Mouse (Mus musculus): Measurements from ENCODE around the gene Gck. TPM values are rescaled to one million over a fixed set of nuclear protein-coding genes. Genes with fewer than 3 reads are reported as not detected.

Gene Gck
- polyA plus RNA-seq, 1 experiment from 2014 or later: 2.5 TPM

GRCm38 (mm10) chr11:5861678-5862393, 88.0 kb downstream of the Gck start, which contains the start of gene Aebp1:
Gene Aebp1 (plus strand): TSS chr11:5861947.
- DNase-seq (ENCODE audit: low spot score): peak; percentile 43
- peaks cover 50% of the 10 kb centered on the region for H3K27me3 ChIP-seq (ENCODE audit: low read depth, poor library complexity, severe bottlenecking)

GRCm38 (mm10) chr11:5860639-5861038, 89.2 kb downstream of the Gck start:
- no peaks in the 10 kb centered on the region; the same call in 1 of the 2 replicates for H3K9me3 ChIP-seq (replicated peaks)
- H3K27me3 ChIP-seq (ENCODE audit: low read depth, poor library complexity, severe bottlenecking): peaks cover 50% of the 10 kb centered on the region
- no peak for DNase-seq (ENCODE audit: low spot score)
- peaks cover 22% of the 10 kb centered on the region for H3K4me1 ChIP-seq
- no peak overlapping the region for H3K4me3 ChIP-seq
- 68% methylated on average over 6 of the region's 6 CpGs for WGBS
- no peaks in the 10 kb centered on the region for H3K36me3 ChIP-seq
- H3K27ac ChIP-seq (replicated peaks): no peak overlapping the region

More at GRCm38 (mm10) chr11:5861678-5862393, 88.0 kb downstream of the Gck start, which contains the start of gene Aebp1:
- Histone ChIP-seq H3K4me1 (peaks cover 18% of the 10 kb centered on the region), H3K9me3 (replicated peaks) (no peaks in the 10 kb centered on the region; the same call in 1 of the 2 replicates), H3K4me3 (peak within 1 kb of the TSS; percentile 51), H3K36me3 (no peaks in the 10 kb centered on the region), H3K27ac (replicated peaks) (peak within 1 kb of the TSS; percentile 71; the same call in 1 of the 2 replicates)
- 4% methylated on average over 59 of the region's 59 CpGs for WGBS

GRCm38 (mm10) chr11:5859883-5860550, 89.9 kb downstream of the Gck start:
- H3K36me3 ChIP-seq: no peaks in the 10 kb centered on the region
- no peak for DNase-seq (ENCODE audit: low spot score)
- WGBS: 85% methylated on average over 13 of the region's 13 CpGs
- H3K4me3 ChIP-seq: no peak overlapping the region
- H3K27ac ChIP-seq (replicated peaks): no peak overlapping the region
- H3K9me3 ChIP-seq (replicated peaks): no peaks in the 10 kb centered on the region; the same call in 1 of the 2 replicates
- peaks cover 50% of the 10 kb centered on the region for H3K27me3 ChIP-seq (ENCODE audit: low read depth, poor library complexity, severe bottlenecking)
- peaks cover 22% of the 10 kb centered on the region for H3K4me1 ChIP-seq

DNA sequence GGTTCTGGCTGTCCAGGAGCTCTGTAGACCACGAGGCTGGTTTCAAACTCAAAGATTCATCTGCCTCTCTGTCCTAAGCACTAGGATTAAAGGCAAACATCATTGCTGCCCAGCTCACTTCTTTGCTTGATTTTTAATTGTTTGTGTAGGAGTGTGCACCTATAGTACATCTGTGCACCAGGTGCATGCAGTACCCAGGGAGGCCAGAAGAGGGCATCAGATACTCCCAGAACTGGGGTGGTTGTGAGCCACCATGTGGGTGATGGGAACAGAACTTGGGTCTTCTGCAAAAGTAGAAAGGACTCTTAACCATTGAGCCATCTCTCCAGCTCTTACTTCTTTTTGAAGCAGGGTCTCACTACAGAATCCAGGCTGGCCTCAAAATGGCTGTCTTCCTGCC, 91.2 kb downstream of the Gck start:
- no peak for DNase-seq (ENCODE audit: low spot score)
- H3K4me1 ChIP-seq: peaks cover 22% of the 10 kb centered on the region
- H3K27ac ChIP-seq (replicated peaks): no peak overlapping the region
- WGBS: 85% methylated on average over 1 of the region's 1 CpGs
- no peaks in the 10 kb centered on the region for H3K36me3 ChIP-seq
- no peak overlapping the region for H3K4me3 ChIP-seq
- no peaks in the 10 kb centered on the region; the same call in 1 of the 2 replicates for H3K9me3 ChIP-seq (replicated peaks)
- peaks cover 43% of the 10 kb centered on the region for H3K27me3 ChIP-seq (ENCODE audit: low read depth, poor library complexity, severe bottlenecking)

GRCm38 (mm10) chr11:5856479-5857130, 93.3 kb downstream of the Gck start:
- Histone ChIP-seq H3K9me3 (replicated peaks) (no peaks in the 10 kb centered on the region; the same call in 1 of the 2 replicates), H3K27ac (replicated peaks) (no peak overlapping the region), H3K36me3 (no peaks in the 10 kb centered on the region), H3K4me1 (peaks cover 9% of the 10 kb centered on the region), H3K4me3 (no peak overlapping the region), H3K27me3 (ENCODE audit: low read depth, poor library complexity, severe bottlenecking) (peaks cover 21% of the 10 kb centered on the region)
- WGBS: 77% methylated on average over 8 of the region's 8 CpGs
- DNase-seq (ENCODE audit: low spot score): no peak

DNA sequence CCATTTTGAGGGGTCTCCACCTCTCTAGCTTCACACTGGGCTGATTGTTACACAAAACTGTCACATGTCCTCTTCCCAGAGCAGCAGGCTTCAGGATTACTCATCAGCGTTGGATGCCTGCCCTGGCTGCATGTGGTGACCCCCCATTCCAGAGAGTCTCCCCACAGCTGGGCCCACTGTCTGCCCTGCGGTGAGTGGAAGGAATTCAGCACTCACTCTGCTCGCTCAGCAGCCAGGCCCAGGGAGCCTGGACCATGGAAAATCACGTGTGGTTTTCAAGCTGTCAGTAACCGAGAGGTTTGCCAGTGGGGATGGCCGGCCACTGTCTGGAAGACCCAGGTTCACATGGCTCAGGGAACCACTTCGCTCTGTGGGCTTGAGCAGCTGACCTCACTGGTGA, 94.0 kb downstream of the Gck start:
- H3K4me1 ChIP-seq: peaks cover 4% of the 10 kb centered on the region
- H3K36me3 ChIP-seq: no peaks in the 10 kb centered on the region
- WGBS: 45% methylated on average over 7 of the region's 7 CpGs
- H3K4me3 ChIP-seq: no peak overlapping the region
- peaks cover 14% of the 10 kb centered on the region for H3K27me3 ChIP-seq (ENCODE audit: low read depth, poor library complexity, severe bottlenecking)
- no peaks in the 10 kb centered on the region; the same call in 1 of the 2 replicates for H3K9me3 ChIP-seq (replicated peaks)
- no peak overlapping the region for H3K27ac ChIP-seq (replicated peaks)
- no peak for DNase-seq (ENCODE audit: low spot score)

DNA sequence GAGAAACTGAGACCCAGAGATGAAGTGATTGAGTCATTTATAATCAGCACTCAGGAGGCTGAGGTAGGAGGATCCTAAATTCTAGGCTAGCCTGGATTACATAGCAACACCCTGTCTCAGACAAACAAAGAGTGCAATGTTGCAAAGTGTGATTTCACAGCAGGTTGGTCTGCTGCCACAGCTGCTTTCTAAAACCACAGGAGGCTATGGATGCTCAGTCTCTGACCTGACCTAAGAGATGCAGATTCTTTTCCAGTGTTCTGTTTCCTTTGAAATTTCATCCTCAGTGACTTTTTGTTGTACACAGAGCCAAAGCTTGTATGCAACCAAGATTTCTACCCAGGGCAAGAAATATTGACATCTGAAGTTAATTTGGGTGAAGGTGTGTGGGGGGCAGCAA, 94.4 kb downstream of the Gck start:
- no peaks in the 10 kb centered on the region for H3K36me3 ChIP-seq
- no peak for DNase-seq (ENCODE audit: low spot score)
- H3K27me3 ChIP-seq (ENCODE audit: low read depth, poor library complexity, severe bottlenecking): peaks cover 10% of the 10 kb centered on the region
- no peaks in the 10 kb centered on the region; the same call in 1 of the 2 replicates for H3K9me3 ChIP-seq (replicated peaks)
- no peak overlapping the region for H3K4me3 ChIP-seq
- H3K4me1 ChIP-seq: peaks cover 4% of the 10 kb centered on the region; the same call in 1 of the 2 replicates
- no peak overlapping the region for H3K27ac ChIP-seq (replicated peaks)

DNA sequence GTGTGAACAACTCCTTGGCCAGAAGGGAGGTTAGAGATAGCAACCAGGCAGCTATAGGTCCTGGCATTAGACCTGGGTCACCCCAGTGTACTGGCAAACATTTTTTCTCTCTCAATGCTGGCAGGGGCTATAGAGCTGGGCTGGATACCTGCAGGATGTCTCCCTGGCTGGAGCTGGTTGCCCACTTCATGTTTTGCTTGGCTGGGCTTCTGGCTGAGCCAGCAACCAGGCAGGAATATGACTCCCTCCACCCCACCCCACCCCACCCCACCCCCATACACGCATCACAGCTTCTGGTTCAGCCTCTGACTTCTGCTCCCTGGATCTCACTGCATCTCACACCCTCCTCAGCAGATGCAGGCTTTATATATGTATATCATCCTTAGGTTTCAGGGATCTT, 97.6 kb downstream of the Gck start:
- Histone ChIP-seq H3K4me1 (0 out of 2 replicates have a peak, but pooled peaks cover 4% of the 10 kb centered on the region), H3K36me3 (no peaks in the 10 kb centered on the region), H3K9me3 (replicated peaks) (no peaks in the 10 kb centered on the region), H3K27me3 (ENCODE audit: low read depth, poor library complexity, severe bottlenecking) (no peaks in the 10 kb centered on the region), H3K4me3 (no peak overlapping the region), H3K27ac (replicated peaks) (no peak overlapping the region)
- DNase-seq (ENCODE audit: low spot score): no peak
- 56% methylated on average over 1 of the region's 1 CpGs for WGBS

- Histone ChIP-seq H3K27me3 (ENCODE audit: low read depth, poor library complexity, severe bottlenecking) (no peaks in the 10 kb centered on the region), H3K27ac (replicated peaks) (no peak overlapping the region), H3K4me1 (0 out of 2 replicates have a peak, but pooled peaks cover 4% of the 10 kb centered on the region)
Observed at GRCm38 (mm10) chr11:5851021-5851736, 98.7 kb downstream of the Gck start.

More at GRCm38 (mm10) chr11:5851021-5851736, 98.7 kb downstream of the Gck start:
- H3K9me3 ChIP-seq (replicated peaks): 0 out of 2 replicates have a peak, but pooled peaks cover 3% of the 10 kb centered on the region
- 64% methylated on average over 4 of the region's 4 CpGs for WGBS
- H3K36me3 ChIP-seq: no peaks in the 10 kb centered on the region
- no peak for DNase-seq (ENCODE audit: low spot score)
- no peak overlapping the region for H3K4me3 ChIP-seq

Other genes with a start within 250 kb of the Gck start
- 155 and 159 TPM in 2 replicates for gene Mrps24, start 234.4 kb downstream of the Gck start, polyA plus RNA-seq (2016; fragmentation: Nextera tagmentation; extraction: Ambion mirVana)
- 18.3 and 22.8 TPM in 2 replicates for gene Urgcp, start 187.7 kb downstream of the Gck start, polyA plus RNA-seq (2016; fragmentation: Nextera tagmentation; extraction: Ambion mirVana)
- gene Dbnl, start 161.6 kb downstream of the Gck start, polyA plus RNA-seq (2016; fragmentation: Nextera tagmentation; extraction: Ambion mirVana): 142 and 159 TPM in 2 replicates
- 2.5 and 5.5 TPM in 2 replicates for gene Pgam2, start 146.3 kb downstream of the Gck start, polyA plus RNA-seq (2016; fragmentation: Nextera tagmentation; extraction: Ambion mirVana)
- gene Polm, start 112.1 kb downstream of the Gck start, polyA plus RNA-seq (2016; fragmentation: Nextera tagmentation; extraction: Ambion mirVana): 9.8 and 10.8 TPM in 2 replicates
- gene Aebp1, start 88.1 kb downstream of the Gck start, polyA plus RNA-seq (2016; fragmentation: Nextera tagmentation; extraction: Ambion mirVana): 8.1 and 13.5 TPM in 2 replicates
- 148 and 160 TPM in 2 replicates for gene Pold2, start 71.8 kb downstream of the Gck start, polyA plus RNA-seq (2016; fragmentation: Nextera tagmentation; extraction: Ambion mirVana)
- gene Myl7, start 51.3 kb downstream of the Gck start, polyA plus RNA-seq (2016; fragmentation: Nextera tagmentation; extraction: Ambion mirVana): 2.5 and 3.7 TPM in 2 replicates
- gene Ykt6, start 5.6 kb upstream of the Gck start, polyA plus RNA-seq (2016; fragmentation: Nextera tagmentation; extraction: Ambion mirVana): 54.5 and 60.4 TPM in 2 replicates
- 0.81 and 2.1 TPM in 2 replicates for gene Camk2b, start 116.3 kb upstream of the Gck start, polyA plus RNA-seq (2016; fragmentation: Nextera tagmentation; extraction: Ambion mirVana)
- 0.37 and 0.84 TPM in 2 replicates for gene A730071L15Rik, start 249.9 kb upstream of the Gck start, polyA plus RNA-seq (2016; fragmentation: Nextera tagmentation; extraction: Ambion mirVana)

Data from midbrain, embryonic 10.5 days (tissue).